Mouse (Mus musculus): ENCODE measurements around the gene Ppp2r5c. TPM values are rescaled to one million over a fixed set of nuclear protein-coding genes. Genes with fewer than 3 reads are reported as not detected.

Ppp2r5c gene
- total RNA-seq, 2 experiments from 2014 or later, result 250 to 255 TPM

DNA sequence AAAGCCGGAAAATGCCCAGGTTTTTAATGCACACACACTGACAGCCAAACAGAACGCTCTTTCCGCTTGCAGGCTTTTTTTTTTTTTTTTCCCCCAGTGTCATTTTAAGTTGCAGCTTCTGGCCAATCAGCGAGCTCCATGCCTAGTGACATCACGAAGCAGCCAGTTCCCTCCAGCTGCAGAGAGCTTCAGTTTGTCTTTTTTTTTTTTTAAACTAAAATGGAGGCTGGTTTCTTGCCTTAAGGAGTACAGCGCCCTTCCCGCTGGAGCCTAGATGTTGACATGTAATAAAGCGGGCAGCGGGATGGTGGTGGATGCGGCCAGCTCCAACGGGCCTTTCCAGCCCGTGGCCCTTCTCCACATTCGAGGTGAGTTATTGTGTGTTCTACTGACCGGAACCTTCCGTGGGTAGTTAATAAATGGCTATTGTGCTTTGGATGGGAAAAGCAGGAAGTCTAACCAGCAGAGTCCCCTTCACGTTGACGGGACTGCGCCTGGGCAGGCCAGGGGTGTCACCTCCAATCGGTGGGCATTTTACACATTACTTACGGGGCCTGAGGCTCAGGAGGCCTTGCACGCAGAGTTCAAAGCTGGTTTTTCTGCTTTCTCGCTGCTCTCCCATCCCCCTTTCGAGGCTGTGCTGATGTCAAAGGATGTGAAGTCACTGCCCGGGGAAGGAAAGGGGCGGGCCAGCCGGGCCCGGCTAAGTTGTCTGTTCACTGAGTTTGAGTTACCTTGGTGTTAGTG is 38.8 kb downstream of the Ppp2r5c start:
- peak; percentile 82 to 89 for DNase-seq (ENCODE audit: low spot score in 2 of 2)

DNA sequence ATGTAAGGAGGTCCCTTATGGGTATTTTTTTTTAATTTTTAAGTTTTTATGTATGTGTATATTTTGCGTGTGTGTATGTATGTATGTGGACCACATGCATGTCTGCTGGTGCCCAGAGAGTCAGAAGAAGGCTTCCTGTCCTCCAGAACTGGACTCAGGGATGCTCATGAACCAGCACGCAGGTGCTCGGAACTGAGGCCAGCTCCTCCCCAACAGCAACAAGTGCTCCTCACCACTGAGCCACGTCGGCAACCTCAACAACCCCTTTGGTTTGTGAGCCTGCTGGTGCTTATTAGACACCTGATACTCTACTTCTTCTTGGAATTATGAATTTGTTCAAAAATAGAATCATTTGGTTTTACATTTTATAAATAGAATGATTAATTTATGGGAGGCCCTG is 39.9 kb downstream of the Ppp2r5c start:
- no peak for DNase-seq (ENCODE audit: low spot score in 2 of 2)

DNA sequence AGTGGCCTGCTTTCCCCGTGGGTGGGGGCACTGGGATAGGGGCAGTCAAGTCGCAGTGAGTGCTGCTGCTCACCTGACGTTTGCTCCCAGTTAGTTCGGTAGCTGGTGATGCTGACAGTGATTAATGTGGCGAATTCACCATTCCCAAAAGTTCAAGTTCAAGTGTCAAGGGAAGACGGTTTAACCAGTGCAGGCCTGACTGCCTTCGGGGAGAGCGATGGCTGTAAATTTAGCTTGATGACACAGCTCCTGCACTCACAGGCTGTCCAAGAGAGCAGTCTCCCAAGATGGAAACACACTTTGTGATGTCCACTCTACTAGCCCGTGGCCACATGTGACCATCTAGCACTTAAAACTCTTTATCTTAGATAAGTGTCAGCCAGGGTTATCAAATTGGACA is 41.1 kb downstream of the Ppp2r5c start:
- no peak for DNase-seq (ENCODE audit: low spot score in 2 of 2)

DNA sequence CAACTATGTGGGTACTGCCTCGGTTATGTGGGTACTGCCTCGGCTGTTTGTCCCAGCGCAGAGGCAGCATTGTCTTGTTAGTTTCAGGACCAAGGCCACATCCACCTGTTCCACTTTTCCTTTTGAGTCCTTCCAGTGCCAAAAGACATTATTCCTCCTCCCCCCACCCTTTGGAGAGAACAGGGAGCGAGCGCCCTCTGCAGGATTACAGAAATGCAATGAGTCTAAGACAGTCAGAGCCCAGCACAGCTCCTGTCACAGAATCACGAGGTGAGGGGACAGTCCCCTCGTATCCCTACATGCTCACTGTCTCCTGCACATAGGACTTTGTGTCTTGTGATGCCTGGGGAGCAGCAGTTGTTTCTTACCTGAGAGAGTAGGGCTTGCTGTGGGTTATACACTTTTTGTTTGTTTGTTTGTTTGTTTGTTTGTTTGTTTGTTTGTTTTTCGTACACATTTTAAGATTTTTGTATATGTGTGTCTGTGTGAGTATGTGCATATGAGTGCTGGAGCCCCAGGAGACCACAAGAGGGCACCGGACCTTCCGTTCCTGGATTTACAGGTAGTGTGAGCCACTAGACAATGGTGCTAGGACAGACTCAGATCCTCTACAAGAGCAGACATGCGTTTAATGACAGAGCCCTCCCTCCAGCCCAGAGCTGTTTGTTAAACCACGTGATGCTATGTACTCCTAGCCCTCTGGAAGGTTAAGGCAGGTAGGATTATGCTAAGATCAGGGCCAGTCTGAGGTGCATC is 43.2 kb downstream of the Ppp2r5c start:
- no peak for DNase-seq (ENCODE audit: low spot score in 2 of 2)

DNA sequence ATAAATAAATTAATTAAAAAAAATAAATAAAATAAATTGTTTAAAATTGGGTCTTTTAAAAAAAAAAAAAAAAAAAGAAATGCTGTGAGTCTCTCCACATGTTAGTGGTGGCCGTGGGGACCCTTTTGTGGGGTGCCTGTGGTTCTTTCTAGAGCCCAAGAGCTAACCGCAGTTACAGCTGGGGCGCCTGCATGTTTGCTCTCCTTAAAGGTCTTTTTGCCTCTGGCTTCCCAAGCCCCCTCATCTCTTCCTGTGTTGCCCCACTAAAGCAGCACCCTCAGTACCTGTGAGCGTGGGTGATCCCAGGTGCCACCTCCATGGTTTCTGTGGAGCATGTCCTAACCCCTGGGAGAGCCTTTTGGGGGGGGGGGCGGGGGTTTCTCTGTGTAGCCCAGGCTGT is 45.5 kb downstream of the Ppp2r5c start:
- no peak for DNase-seq (ENCODE audit: low spot score in 2 of 2)

DNA sequence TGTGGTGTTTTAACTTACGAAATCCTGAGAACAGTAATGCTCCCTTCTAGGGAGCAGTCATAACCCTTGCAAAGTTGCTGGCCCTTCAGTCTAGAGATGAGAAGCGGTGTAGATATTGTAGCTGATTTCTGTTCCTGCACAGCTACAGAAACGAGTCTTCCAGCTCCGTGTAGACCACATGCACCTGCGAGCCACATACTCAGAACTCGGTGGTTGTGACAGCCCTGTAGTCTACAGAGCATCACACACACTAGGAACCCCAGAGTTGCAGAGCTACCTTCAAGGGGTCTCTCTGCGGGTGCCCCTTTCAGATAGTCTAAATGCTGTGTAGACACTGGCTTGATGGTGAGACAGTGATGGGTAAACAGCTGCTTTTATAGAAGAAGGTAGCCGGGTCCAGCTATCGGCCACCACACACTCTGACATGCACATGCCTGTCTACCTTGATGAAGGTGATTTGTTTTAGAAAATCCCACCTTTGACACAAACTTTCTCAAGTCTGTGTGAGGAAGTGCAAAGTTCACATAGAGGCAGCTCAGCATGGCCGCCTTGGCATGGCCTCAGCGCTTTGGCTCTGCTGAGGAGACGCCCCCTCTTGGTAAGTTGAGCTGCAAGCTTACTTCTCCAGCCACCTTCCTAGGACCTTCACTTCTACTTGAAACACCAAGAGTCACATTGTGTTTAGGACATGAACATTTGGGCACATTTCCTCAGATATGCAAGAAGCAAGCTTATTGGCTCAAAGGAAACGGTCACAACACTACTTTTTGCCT is 46.9 kb downstream of the Ppp2r5c start:
- no peak for DNase-seq (ENCODE audit: low spot score in 2 of 2)

DNA sequence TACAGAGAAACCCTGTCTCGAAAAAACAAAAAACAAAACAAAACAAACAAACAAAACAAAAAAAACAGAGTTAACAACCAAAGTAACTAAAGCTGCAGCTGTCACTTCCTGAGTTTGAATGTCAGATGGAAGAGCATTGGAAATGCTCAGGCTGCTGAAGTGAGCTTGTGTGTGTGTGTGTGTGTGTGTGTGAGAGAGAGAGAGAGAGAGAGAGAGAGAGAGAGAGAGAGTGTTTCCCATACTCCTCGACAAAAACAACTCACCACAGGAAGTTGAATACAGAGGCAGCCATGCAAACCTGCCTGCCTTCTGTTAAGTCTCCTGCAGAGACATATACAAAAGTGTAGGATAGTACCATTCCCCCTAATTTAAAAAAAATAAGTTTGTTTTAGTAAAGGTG is 47.9 kb downstream of the Ppp2r5c start:
- DNase-seq (ENCODE audit: low spot score in 2 of 2), result no peak

DNA sequence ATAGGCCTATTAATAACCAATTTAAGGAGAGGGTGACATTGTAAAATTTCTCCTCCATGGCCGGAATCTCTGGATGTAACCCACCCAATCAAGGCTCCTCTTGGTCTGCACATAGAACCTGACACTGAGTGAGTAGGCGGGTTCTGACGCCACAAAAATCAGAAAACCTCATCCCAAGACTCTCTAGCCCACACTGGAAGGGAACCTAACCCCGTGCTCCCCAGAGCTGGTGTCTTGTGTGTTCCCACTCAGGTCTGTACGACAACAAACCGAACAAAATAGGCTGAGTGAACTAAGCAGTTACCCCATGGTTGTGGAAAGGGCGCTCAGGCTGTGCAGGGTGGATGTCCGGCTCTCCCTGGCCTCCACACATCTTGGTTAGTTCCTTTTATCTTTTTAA is 48.3 kb downstream of the Ppp2r5c start:
- DNase-seq (ENCODE audit: low spot score in 2 of 2), result no peak

DNA sequence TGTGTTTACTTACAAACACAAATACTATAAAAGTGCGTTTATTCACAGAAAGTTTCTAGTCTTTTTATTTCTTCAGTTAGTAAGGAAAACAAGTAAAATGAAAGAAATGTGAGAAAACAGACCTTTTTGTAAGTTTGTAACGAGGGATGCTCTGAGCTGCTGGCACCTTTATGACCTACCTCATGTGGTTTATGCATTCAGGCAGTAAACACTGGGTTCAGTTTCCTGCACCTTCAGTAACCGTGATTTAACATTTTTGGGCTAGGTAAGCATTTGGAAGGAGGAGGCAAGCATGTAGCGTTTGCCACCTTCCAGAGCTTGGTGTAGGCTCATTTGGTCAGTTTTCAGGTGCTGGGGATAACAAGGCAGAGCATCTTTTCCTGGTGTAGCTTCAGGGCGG is 49.1 kb downstream of the Ppp2r5c start:
- no peak for DNase-seq (ENCODE audit: low spot score in 2 of 2)

DNA sequence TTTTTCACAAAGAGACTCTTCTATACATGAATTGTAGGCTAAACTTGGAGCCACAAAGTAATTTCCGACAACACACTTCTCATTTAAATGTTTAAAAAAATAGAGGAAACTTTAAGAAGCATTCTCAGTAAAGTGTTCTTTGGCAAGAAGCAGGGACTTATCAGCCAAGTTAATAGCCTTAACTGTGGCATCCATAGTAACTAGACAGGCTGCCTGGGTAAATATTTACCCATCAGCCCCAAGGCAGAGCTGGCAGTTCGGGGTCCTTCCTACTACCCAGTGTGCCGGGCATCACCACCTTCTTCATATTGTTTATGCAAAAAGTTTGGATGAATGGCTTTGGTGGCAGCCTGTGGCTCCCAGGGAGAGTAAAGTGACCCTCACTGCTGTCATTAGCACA is 50.1 kb downstream of the Ppp2r5c start:
- no peak for DNase-seq (ENCODE audit: low spot score in 2 of 2)

DNA sequence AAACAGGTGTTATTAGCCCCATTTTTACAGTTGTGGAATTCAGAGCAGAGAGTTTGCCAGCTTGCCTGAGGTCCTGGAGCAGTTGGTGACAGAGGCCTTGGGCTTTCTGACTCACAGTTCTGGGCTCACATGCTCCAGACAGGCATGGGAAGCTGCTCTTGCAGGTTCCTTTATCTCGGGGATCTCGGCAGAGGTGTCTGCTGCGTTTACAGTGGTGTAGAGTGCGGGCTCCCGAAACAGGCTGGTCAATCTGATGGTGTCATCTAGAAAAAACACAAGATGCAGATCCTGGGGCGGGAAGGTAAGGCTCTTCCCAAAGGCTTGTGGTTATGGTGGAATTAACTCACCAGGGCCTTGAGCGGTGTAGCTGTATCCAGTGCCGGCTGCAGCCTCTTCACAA is 50.6 kb downstream of the Ppp2r5c start:
- no peak for DNase-seq (ENCODE audit: low spot score in 2 of 2)

DNA sequence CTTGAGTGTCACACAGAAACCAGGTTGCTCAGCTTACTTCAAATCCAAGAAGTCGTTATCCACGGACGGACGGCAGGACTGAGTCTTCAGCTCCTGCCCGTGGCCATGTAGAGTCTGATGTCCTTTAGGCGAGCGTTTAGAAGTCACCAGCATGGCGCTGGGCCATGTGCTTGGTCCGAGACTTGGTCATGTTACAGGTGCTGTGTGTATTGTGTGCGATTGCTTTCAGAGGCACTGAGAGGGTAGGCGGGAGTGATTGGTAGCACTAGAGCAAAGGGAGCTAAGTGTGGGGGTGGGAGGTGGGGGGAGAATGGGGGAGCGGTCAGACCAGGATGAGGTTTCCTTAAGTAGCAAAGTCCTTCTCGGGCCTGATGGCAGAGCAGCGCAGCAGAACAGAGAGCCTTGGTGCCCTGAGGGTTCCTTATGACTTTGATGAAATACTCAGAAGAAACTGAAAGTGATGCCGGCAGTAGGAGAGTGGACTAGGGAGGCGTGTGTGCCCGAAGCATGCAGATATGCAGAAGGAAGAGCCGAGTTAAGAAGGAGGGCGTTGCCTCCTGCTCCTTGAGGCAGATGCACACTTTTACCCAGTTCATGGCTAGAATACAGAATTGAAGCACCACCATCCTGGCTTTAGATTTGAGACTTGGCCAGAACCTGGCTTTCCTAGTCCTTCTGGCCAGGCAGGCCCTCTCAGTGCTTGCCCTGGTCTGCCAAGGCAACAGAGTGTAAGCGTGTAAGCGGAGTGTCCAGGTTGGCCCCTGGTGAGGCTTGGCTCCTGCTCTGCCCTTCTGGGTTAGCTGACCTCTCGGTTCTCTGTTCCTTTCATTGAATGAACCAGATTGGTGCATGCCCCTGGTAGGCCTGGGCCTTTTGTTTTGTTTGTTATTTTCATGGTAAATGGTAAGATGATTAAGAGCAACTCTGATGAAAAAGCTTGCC is 51.6 kb downstream of the Ppp2r5c start:
- DNase-seq (ENCODE audit: low spot score in 2 of 2), result no peak

DNA sequence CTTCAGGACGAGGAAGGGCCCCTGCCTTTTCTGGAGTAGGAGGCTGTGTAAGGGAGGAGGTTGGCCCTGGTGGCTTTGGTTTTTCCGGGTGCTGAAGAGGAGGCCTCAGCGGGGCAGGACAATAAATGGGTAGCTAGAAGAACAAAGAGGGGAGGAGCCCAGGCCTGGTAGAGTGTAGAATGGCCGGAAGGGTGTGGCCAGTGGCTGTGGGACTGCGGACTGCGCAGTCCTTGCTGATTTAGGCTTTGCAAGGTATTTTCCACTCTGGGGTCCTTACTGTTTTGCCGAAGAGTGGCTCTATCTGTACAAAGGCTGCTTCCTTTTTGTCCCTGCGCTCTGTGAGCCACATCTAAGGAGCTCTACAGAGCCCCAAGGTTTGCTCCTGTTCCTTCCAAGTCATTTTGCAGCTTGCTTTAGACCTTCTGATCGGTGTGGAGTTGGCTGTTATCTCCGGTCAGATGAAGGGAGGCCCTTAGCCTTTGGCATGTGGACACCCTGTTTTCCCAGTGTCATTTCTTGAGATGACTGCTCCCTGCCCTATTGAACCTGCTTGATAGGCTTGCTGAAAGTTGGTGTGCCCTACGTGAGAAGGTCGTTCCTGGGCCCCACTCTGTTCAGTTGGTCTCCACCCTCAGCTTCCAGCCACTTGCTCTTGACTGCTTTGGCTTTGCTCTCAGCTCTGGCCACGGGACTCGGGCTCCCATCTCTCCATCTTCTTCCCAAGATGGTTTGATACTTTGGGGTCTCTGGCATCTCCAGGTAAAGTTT is 52.5 kb downstream of the Ppp2r5c start:
- no peak for DNase-seq (ENCODE audit: low spot score in 2 of 2)

DNA sequence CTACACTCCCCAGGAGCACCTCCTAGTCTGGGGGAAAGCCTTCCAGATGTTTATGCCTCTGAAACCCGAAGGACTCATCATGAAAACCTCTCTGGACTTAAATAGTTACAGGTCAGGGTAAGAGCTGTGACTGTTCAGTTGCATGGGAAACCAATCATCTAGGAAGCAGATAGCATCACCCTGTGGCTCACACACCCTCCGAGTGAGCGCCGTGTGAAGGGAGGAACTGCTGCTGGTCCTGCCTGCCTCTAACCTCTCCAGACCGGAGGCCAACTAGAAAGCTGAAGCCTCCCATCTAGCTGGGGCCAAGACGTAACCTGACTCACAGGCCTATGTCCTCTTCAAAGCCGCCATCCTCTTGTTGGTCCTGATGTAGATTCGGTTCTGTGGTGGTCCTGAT is 53.2 kb downstream of the Ppp2r5c start:
- DNase-seq (ENCODE audit: low spot score in 2 of 2), result no peak

DNA sequence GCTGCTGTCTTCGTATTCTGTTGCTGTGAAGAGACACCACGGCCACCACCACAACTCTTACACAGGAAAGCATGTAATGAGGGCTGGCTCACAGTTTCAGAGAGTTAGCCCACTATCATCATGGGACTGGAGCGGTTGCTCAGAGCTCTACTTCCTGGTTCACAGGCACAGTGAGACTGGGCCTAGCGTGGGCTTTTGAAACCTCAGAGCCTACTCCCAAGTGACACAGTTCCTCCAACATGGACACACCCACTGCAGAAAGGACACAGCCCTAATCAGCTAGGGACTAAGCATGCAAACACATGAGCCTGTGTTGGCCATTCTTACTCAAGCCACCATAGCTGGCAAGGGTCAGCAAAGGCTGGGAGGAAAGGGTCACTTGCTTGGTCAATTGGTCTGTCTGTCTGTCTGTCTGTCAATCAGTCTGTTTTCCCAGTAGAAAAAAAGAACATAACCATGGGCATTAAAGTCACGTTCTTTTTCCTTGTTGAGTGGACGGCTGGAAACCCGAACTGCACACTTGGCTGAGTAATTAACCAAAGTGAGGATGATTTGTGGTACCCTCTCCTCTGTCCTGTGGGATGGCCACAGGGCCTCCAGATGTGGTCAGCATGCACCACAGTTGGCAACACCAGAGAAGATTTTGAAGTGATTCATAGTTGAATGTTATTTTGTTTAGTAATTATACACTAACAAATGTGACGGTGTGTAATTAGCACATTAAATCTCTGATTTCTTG is 56.7 kb downstream of the Ppp2r5c start:
- DNase-seq (ENCODE audit: low spot score in 2 of 2), result no peak

DNA sequence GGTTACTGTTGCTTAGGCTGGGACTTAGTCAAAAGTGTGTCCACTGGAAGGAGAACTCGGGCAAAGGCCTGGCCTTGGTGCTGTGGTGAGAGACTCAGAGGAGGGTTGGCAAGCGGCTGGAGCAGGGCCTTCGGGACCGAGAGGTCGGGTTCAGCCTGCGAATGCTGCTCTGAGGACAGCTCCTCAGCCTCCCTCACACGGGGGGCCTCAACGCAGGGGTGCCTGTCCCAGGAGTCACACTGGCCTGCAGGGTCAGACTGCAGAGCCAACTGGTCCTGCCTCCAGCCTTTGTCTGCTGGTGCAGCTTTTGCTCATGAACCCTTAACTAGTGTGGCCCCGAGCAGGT is 57.2 kb downstream of the Ppp2r5c start:
- no peak for DNase-seq (ENCODE audit: low spot score in 2 of 2)

DNA sequence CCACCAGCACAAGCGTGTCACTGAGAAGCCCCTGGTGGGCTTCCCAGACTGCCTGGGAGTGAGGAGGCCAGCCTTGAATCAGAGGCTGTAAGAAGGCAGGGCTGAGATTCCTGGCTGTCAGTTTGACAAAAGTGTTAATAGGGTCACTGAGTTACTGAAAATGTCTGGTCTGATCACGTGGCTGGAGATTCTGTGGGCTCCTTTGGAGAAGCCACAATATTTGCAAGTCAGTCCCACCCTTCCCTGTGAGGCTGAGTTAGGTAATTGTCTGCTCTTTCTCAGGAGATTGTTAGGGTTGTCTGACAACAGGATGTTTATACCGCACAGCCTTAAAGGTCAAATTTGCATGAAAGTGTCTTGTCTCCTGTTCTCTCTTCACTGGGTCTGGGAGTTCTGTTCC is 57.9 kb downstream of the Ppp2r5c start:
- DNase-seq (ENCODE audit: low spot score in 2 of 2), result no peak

DNA sequence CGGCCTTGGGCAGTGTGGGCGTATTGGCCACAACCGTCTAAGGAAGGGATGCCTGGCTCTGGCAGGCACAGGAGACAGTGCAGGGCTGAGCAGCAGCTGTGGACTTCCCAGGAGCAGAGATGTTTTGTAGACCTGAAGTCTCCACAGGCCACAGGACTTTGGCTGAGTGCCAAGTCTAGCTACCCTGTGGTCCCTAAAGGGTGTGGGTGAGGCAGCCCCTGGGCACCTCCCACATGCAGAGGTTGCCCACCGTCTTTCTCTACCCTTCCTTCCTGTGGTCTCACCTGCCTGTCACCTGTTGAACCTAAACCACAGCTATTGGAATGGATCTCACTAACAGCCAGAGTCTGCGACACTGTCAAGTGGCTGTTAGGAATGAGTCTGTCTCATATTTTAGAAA is 59.1 kb downstream of the Ppp2r5c start:
- DNase-seq (ENCODE audit: low spot score in 2 of 2), result no peak

DNA sequence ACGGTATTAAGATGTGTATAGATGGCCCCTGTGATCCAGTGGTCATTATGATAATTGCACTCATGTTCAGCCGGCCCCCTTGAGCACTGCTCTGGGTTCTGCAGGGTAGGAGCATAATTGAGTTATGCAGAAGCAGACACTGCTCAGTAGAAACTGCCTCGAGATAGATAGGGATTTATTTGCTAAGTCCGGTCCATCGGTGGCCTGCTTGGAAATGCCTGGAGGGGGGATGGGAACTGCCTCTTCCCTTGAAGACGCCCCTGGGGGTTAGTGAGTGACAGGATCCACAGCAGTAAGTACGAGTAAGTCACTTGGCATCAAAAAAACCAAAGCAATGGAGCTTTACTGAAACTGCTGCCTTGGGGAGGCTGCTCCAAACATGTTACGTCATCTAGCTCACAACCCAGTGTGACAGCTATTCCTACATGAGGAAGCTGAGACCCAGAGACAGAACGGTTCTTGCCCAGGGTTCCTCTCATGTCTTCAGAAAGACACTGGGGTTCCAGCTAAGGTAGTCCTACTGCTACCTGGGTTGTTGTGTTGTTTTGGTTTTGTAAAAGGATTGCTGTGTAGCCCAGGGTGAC is 60.9 kb downstream of the Ppp2r5c start:
- no peak for DNase-seq (ENCODE audit: low spot score in 2 of 2)
